Mouse (Mus musculus) MEL (cell line): ENCODE measurements around the gene Prdm8.

ENCODE experiments used
- CTCF ChIP-seq, 3 experiments: IDR thresholded peaks in 2 of 3; conservative IDR thresholded peaks in 1 of 3; 2 replicates each; pipeline ENCODE4 v1.5.1; 2011 to 2012; ENCODE audit warnings: low read length in 3 of 3, low read depth in 2 of 3, mild to moderate bottlenecking in 2 of 3, improper control_type of control experiment in 1 of 3, inconsistent platforms in 1 of 3, mixed read lengths in 1 of 3, moderate library complexity in 1 of 3; ENCODE audit not compliant: control insufficient read depth in 1 of 3, insufficient read depth in 1 of 3, poor library complexity in 1 of 3, severe bottlenecking in 1 of 3
- MXI1 ChIP-seq: IDR thresholded peaks from 2 replicates; pipeline ENCODE4 v1.6.1; 2011; ENCODE audit warnings: mild to moderate bottlenecking, low read depth, low read length, improper control_type of control experiment
- POLR2A ChIP-seq, 2 experiments: IDR thresholded peaks; 2 replicates each; pipeline ENCODE4 v1.6.1; 2011 to 2012; ENCODE audit warnings: low read length in 2 of 2, mild to moderate bottlenecking in 2 of 2, control low read depth in 1 of 2, improper control_type of control experiment in 1 of 2, low read depth in 1 of 2, moderate library complexity in 1 of 2; ENCODE audit not compliant: control insufficient read depth in 1 of 2, insufficient read depth in 1 of 2, poor library complexity in 1 of 2
- USF1 ChIP-seq: IDR thresholded peaks from 2 replicates; pipeline ENCODE4 v1.6.1; 2014; ENCODE audit warnings: low read depth, mild to moderate bottlenecking, inconsistent platforms, low read length, improper control_type of control experiment, moderate library complexity
- ZC3H11A ChIP-seq: IDR thresholded peaks from 2 replicates; pipeline ENCODE4 v1.6.1; 2012; ENCODE audit warnings: low read depth, mild to moderate bottlenecking, inconsistent platforms, low read length, improper control_type of control experiment

DNA sequence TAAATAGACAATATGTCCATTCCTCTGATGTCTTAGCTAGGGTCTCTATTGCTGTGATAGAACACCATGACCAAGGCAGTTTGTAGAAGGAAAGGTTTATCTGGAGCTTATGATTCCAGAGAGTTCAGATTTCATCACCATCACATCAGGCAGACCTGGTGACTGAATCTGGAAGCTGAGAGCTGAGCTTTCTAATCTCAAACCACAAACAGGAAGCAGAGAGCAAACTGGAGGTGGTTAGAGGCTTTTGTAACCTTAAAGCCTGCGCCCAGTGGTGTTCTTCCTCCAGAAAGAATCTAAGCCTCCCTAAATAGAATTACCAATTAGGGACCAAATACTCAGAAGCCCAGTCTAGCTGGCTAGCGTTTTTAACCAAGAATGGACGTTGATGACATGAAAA is 20.1 kb upstream of the Prdm8 start:
- TF ChIP-seq MXI1 (no peak), CTCF (IDR thresholded peaks at IDR 0.05 in 2 of 3, conservative IDR thresholded peaks at IDR 0.05 in 1 of 3; ENCODE audit: control insufficient read depth in 1 of 3, insufficient read depth in 1 of 3, low read depth in 2 of 3, low read length in 3 of 3, poor library complexity in 1 of 3, severe bottlenecking in 1 of 3) (no peak), POLR2A (IDR thresholded peaks at IDR 0.05; ENCODE audit: control insufficient read depth in 1 of 2, insufficient read depth in 1 of 2, low read depth in 1 of 2, low read length in 2 of 2, poor library complexity in 1 of 2) (no peak), ZC3H11A (no peak), USF1 (no peak)
